Mouse (Mus musculus) kidney, embryonic 14.5 days (tissue): ENCODE measurements around the gene Tspan11. TPM values are rescaled to one million over a fixed set of nuclear protein-coding genes. Genes with fewer than 3 reads are reported as not detected.

Source experiments
- ATAC-seq: fragments of 200-750 bp; cut with Nextera tagmentation; 2 replicates; pipeline ENCODE4 v1.8.0; 2017; ENCODE audit warnings: moderate number of reproducible peaks, mild to moderate bottlenecking, moderate TSS enrichment, moderate library complexity; ENCODE audit not compliant: low FRiP score, low TSS enrichment
- H3K27ac ChIP-seq: fragments of 300-500 bp; sonication (generic); 2 replicates; pipeline ENCODE4 v1.5.1; 2014; ENCODE audit warnings: low read depth, mild to moderate bottlenecking, low read length, moderate library complexity, mixed read lengths
- H3K27me3 ChIP-seq: fragments of 300-500 bp; sonication (generic); 2 replicates; pipeline ENCODE4 v1.6.1; 2014; ENCODE audit warnings: mild to moderate bottlenecking, low read length; ENCODE audit not compliant: control insufficient read depth, insufficient read depth
- H3K36me3 ChIP-seq: fragments of 300-500 bp; sonication (generic); 2 replicates; pipeline ENCODE4 v1.6.1; 2014; ENCODE audit warnings: low read length, mixed read lengths; ENCODE audit not compliant: control insufficient read depth, insufficient read depth
- H3K4me1 ChIP-seq: fragments of 300-500 bp; sonication (generic); 2 replicates; pipeline ENCODE4 v1.6.1; 2014; ENCODE audit warnings: low read length, mixed read lengths; ENCODE audit not compliant: control insufficient read depth, insufficient read depth
- H3K4me2 ChIP-seq: fragments of 300-500 bp; sonication (generic); replicated peaks from 2 replicates; pipeline ENCODE4 v1.6.1; 2014; ENCODE audit warnings: low read depth, mild to moderate bottlenecking, low read length
- H3K4me3 ChIP-seq: fragments of 300-500 bp; sonication (generic); 2 replicates; pipeline ENCODE4 v1.5.1; 2014; ENCODE audit warnings: mild to moderate bottlenecking, low read length
- H3K9ac ChIP-seq: fragments of 300-500 bp; sonication (generic); 2 replicates; pipeline ENCODE4 v1.6.1; 2014; ENCODE audit warnings: low read depth, mild to moderate bottlenecking, low read length, moderate library complexity
- H3K9me3 ChIP-seq: fragments of 300-500 bp; sonication (generic); 2 replicates; pipeline ENCODE4 v1.6.1; 2016; ENCODE audit warnings: low read length; ENCODE audit not compliant: control insufficient read depth
- WGBS: fragments of 180-500 bp; shearing (Covaris S2); extraction: QIAGEN DNeasy Blood & Tissue Kit; methylation state at CpG from one replicate; pipeline ENCODE4 v1.1.7; 2014; 5-methylcytosine and 5-hydroxymethylcytosine counted together
- polyA plus RNA-seq: library from polyadenylated mRNA; unstranded; fragments of >200 nt; fragmentation: Nextera tagmentation; extraction: Ambion mirVana; gene quantifications from 2 replicates; pipeline ENCODE4 v1.2.1, GENCODE M21; 2014

Tspan11 gene
- polyA plus RNA-seq, 1 experiment from 2014 or later: 5.0 TPM

GRCm38 (mm10) chr6:127956172-127956571 is 68.8 kb downstream of the Tspan11 start:
- Histone ChIP-seq H3K9me3 (no peaks in the 10 kb centered on the region), H3K9ac (no peak overlapping the region), H3K4me3 (no peak overlapping the region), H3K27me3 (no peaks in the 10 kb centered on the region), H3K4me2 (no peak overlapping the region), H3K36me3 (no peaks in the 10 kb centered on the region), H3K27ac (no peak overlapping the region), H3K4me1 (no peaks in the 10 kb centered on the region)
- ATAC-seq: no peak
- 81% methylated on average over 5 of the region's 5 CpGs for WGBS

- Histone ChIP-seq H3K4me3 (no peak overlapping the region), H3K27me3 (no peaks in the 10 kb centered on the region), H3K9ac (no peak overlapping the region), H3K9me3 (no peaks in the 10 kb centered on the region), H3K4me1 (no peaks in the 10 kb centered on the region), H3K36me3 (peaks cover 28% of the 10 kb centered on the region), H3K4me2 (no peak overlapping the region), H3K27ac (no peak overlapping the region)
- WGBS: 94% methylated on average over 1 of the region's 1 CpGs
- ATAC-seq: no peak
These were observed 72.8 kb downstream of the Tspan11 start for GRCm38 (mm10) chr6:127960203-127960602.

GRCm38 (mm10) chr6:127965497-127965896 is 78.1 kb downstream of the Tspan11 start:
- Histone ChIP-seq H3K9me3 (no peaks in the 10 kb centered on the region), H3K9ac (no peak overlapping the region), H3K27me3 (no peaks in the 10 kb centered on the region), H3K36me3 (peaks cover 36% of the 10 kb centered on the region), H3K4me3 (no peak overlapping the region), H3K4me1 (no peaks in the 10 kb centered on the region), H3K4me2 (no peak overlapping the region), H3K27ac (no peak overlapping the region)
- WGBS: 48% methylated on average over 8 of the region's 8 CpGs
- ATAC-seq: peak; percentile 26; the same call in 1 of the 2 replicates

DNA sequence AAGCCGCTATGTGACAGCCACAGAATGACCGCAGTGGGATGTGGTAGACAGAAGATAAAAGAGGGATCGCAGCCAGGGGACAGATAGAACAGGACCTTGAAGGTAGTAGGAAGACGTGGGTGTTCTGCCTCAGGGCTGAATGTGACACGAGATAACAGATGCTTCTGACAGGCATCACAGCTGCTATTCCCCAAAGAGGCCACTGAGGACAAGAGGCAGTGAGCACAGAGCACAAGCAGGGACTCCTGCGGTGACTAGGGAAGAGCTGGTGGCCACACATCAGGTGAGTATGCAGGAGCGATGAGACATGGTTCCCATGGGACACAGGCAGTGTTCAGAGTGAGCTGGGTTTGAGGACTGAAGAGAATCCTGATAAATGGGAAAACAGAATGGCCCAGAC is 82.3 kb downstream of the Tspan11 start:
- Histone ChIP-seq H3K36me3 (peaks cover 14% of the 10 kb centered on the region), H3K27me3 (no peaks in the 10 kb centered on the region), H3K27ac (no peak overlapping the region), H3K4me3 (no peak overlapping the region), H3K4me1 (peaks cover 4% of the 10 kb centered on the region; the same call in 1 of the 2 replicates), H3K9me3 (no peaks in the 10 kb centered on the region), H3K4me2 (no peak overlapping the region), H3K9ac (no peak overlapping the region)
- ATAC-seq: no peak
- 83% methylated on average over 7 of the region's 7 CpGs for WGBS

GRCm38 (mm10) chr6:127970120-127970519 is 82.7 kb downstream of the Tspan11 start:
- Histone ChIP-seq H3K4me3 (no peak overlapping the region), H3K9me3 (no peaks in the 10 kb centered on the region), H3K4me2 (no peak overlapping the region), H3K27me3 (no peaks in the 10 kb centered on the region), H3K9ac (no peak overlapping the region), H3K27ac (no peak overlapping the region), H3K36me3 (peaks cover 9% of the 10 kb centered on the region), H3K4me1 (peaks cover 4% of the 10 kb centered on the region)
- 7% methylated on average over 7 of the region's 7 CpGs for WGBS
- no peak for ATAC-seq

GRCm38 (mm10) chr6:127970848-127971247 is 83.5 kb downstream of the Tspan11 start:
- peaks cover 4% of the 10 kb centered on the region for H3K4me1 ChIP-seq
- no peak overlapping the region for H3K9ac ChIP-seq
- H3K27ac ChIP-seq: no peak overlapping the region
- ATAC-seq: no peak
- H3K9me3 ChIP-seq: no peaks in the 10 kb centered on the region
- WGBS: 64% methylated on average over 5 of the region's 5 CpGs
- no peak overlapping the region for H3K4me3 ChIP-seq
- no peaks in the 10 kb centered on the region for H3K27me3 ChIP-seq
- no peak overlapping the region for H3K4me2 ChIP-seq
- H3K36me3 ChIP-seq: peaks cover 4% of the 10 kb centered on the region; the same call in 1 of the 2 replicates

- Histone ChIP-seq H3K4me3 (no peak overlapping the region), H3K4me1 (peaks cover 4% of the 10 kb centered on the region), H3K27ac (no peak overlapping the region), H3K4me2 (no peak overlapping the region), H3K9me3 (no peaks in the 10 kb centered on the region), H3K36me3 (no peaks in the 10 kb centered on the region), H3K27me3 (no peaks in the 10 kb centered on the region), H3K9ac (no peak overlapping the region)
- WGBS: 79% methylated on average over 5 of the region's 5 CpGs
- ATAC-seq: no peak
These were observed 84.5 kb downstream of the Tspan11 start for GRCm38 (mm10) chr6:127971931-127972330.

DNA sequence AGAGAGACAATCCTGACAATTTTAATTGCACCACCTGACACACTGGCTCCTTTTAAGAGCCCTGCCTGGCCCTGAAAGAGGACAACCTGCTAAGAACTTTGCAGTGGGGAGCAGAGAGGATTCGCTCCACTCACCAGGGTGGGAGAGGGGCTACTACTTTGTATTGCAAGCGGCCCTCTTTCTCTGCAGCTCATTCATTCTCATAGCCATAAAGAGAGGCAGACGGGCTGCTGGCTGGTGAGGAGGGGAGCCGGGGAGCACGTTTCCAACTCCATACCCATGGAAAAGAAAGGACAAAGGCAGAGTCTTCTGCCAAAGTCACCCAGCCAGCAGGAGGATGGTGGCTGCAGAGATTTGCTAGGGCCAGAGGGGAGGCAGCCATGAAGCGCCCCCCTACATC is 86.2 kb downstream of the Tspan11 start:
- no peaks in the 10 kb centered on the region for H3K36me3 ChIP-seq
- 37% methylated on average over 6 of the region's 6 CpGs for WGBS
- H3K27ac ChIP-seq: peak overlapping the region; percentile 55; the same call in 1 of the 2 replicates
- no peaks in the 10 kb centered on the region for H3K27me3 ChIP-seq
- no peak overlapping the region for H3K4me3 ChIP-seq
- H3K9me3 ChIP-seq: no peaks in the 10 kb centered on the region
- H3K9ac ChIP-seq: no peak overlapping the region
- H3K4me2 ChIP-seq: no peak overlapping the region
- ATAC-seq: no peak
- H3K4me1 ChIP-seq: peaks cover 7% of the 10 kb centered on the region

GRCm38 (mm10) chr6:127974000-127974399 is 86.6 kb downstream of the Tspan11 start:
- H3K27me3 ChIP-seq: no peaks in the 10 kb centered on the region
- no peak overlapping the region for H3K4me3 ChIP-seq
- H3K4me2 ChIP-seq: no peak overlapping the region
- WGBS: 19% methylated on average over 9 of the region's 9 CpGs
- H3K9ac ChIP-seq: no peak overlapping the region
- no peaks in the 10 kb centered on the region for H3K9me3 ChIP-seq
- peak; percentile 26; the same call in 1 of the 2 replicates for ATAC-seq
- peak overlapping the region; percentile 55; the same call in 1 of the 2 replicates for H3K27ac ChIP-seq
- peaks cover 11% of the 10 kb centered on the region for H3K4me1 ChIP-seq
- no peaks in the 10 kb centered on the region for H3K36me3 ChIP-seq
